Mouse (Mus musculus) layer of hippocampus, adult 11-12 months (tissue): ENCODE data around the gene Zfp81.
"Not testable (repeated sequence)": the region's sequence is repeated elsewhere in the genome, so short reads cannot be mapped to it uniquely, and the experiment has no call there.

Source experiments
- DNase-seq: peaks from one replicate; pipeline ENCODE4 v3.0.0; 2022; ENCODE audit warnings: low spot score

The Zfp81 gene

GRCm38 (mm10) chr17:33358411-33359384 lies at the start of gene Zfp81:
TSS of gene Zfp81 (minus strand) at chr17:33358878.
- peak; percentile 92 for DNase-seq

DNA sequence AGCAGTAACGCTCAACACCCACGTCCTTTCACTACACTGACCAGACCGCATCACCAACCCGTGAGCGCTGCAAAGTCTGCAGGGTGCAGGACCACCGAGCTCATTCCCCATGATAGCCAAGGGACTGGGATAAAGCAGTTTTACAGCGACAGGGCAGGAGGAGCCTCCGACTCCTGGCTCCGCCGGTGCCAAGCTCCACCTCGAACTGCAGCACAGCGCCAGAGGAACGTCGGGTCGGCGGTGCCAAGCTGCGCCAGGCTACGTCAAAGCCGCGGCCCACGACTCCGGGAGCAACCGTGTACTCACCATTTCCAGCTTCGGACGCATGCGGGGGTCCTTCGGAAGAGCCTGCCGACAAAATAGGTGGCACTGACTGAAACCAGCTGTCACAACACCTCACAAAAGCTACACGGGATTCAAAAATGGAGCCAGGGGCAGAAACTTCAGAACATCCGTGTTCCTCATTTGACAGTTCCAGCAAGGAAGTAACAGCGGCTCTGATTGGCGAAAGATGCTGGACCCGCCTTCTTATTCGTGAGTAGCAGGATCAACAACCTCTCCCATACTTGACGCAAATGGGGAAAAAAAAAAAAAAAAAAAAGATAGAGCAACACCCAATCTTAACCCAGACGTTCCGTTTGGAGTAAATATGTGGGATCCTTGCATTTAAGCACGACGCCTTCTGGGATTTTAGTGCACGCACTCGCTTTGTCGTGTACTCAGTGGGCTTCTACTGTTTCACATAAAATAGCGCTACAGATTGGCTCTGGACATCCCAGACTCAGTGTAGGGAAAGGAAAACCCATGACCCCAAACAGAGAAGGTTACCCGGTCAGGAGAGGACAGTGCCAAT lies 35.7 kb upstream of the Zfp81 start, which contains the start of gene Zfp101:
Gene Zfp101, minus strand, starts transcription at position 460 of the 853 bp plus-strand sequence.
- DNase-seq = peak; percentile 94

DNA sequence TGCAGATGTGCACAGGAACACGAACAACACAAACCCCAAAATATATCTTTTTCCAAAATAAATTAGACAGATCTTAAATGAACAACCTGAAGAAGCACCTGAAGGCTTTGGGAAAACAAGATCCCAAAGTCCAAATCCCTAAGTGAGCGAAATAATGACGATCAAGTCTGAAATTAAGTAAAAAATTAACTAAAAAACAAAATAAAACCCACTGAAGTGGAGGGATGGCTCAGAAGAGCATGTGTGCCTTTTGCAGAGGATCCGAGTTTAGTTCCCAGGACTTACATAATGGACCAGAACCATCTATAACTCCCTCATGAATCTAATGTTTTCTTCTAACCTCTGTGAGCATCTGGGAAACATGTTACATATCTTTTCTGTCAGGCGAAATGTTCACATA lies 33.6 kb upstream of the Zfp81 start:
- no peak for DNase-seq

DNA sequence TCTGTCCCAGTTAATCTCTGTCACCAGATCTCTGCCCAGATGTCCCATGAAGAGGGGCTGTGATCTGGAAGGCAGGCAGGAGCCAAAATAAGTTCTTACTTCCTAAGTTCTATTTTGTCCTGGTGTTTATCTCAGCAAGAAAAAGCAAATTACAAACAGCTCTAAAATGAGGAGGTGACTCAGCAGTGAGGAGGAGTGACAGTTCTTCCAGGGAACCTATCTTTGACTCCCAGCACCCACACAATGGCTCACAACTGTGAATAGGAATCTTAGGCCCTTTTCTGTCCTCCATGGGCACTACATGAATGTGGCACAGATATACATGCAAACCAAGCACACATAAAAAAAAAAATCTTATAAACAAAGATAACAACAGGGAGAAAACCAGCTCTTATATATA lies 27.0 kb upstream of the Zfp81 start:
- DNase-seq = no peak

GRCm38 (mm10) chr17:33372795-33373194 lies 14.1 kb upstream of the Zfp81 start:
- no peak for DNase-seq

DNA sequence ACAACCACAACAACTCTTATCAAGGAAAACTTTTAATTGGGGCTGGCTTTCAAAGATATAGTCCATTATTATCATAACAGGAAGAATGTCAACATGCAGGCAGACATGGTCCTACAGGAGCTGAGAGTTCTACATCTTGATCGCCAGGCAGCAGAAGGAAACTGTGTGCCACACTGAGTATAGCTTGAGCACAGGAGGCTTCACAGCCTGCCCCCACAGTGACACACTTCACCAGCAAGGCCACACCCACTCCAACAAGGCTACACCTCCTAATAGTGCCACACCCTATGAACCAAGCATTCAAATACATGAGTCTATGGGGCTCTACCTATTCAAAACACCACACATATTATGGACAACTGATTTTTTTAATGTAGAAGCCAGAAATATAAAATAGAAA lies 5.7 kb downstream of the Zfp81 start:
- DNase-seq = no peak

GRCm38 (mm10) chr17:33289876-33290149 lies 68.9 kb downstream of the Zfp81 start:
- DNase-seq = not testable (repeated sequence)

- DNase-seq = not testable (repeated sequence)
Observed at GRCm38 (mm10) chr17:33289039-33289875, 69.4 kb downstream of the Zfp81 start, which contains the start of gene Zfp955b. TSS of gene Zfp955b (plus strand) at chr17:33289544.
